In the genomic region with DNA sequence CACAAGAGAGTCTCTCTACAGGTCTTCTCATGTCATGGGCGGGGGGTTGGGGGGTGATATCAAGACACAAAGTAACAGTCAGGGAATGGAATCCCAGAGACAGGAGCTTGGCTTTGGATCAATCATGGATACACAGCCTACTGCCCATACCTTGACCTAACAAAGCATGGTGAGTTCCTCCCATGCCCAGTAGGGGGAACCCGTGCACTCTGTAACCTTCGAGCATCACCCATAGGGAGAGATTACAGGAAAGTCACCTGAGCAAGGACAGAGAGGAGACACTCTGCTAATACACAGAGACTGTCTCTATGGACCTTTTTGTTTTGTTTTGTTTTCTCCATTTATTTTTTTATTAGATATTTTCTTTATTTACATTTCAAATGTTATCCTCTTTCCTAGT, we compare ENCODE assay signal across 8 mouse cellular contexts. TPM values are rescaled to one million over a fixed set of nuclear protein-coding genes. Genes with fewer than 3 reads are reported as not detected.
A peak's percentile ranks its signal among the peaks of the same experiment; 100 is the strongest.
DNase-seq lines count a peak whose midpoint lies in the region; ATAC-seq and TF ChIP-seq lines count a peak whose summit lies in the region.

No protein-coding gene starts in this region.

- no peaks in the 10 kb centered on the region for H3K27me3 ChIP-seq in intestine, postnatal 0 days (replicated peaks; ENCODE audit: control insufficient read depth, insufficient read depth, low read length)
- no peaks in the 10 kb centered on the region for H3K27me3 ChIP-seq in midbrain, postnatal 0 days (ENCODE audit: insufficient read depth, low read length)
- H3K27me3 ChIP-seq in splenic B cell, adult 2 months (ENCODE audit: control insufficient read depth, insufficient read depth, low read length, poor library complexity, severe bottlenecking): no peaks in the 10 kb centered on the region; the same call in 1 of the 2 replicates

- H3K4me3 ChIP-seq in intestine, postnatal 0 days (ENCODE audit: low read depth, low read length): no peak overlapping the region
- no peak overlapping the region for H3K4me3 ChIP-seq in midbrain, postnatal 0 days (ENCODE audit: low read depth, low read length)

- no peaks in the 10 kb centered on the region for H3K36me3 ChIP-seq in intestine, postnatal 0 days (ENCODE audit: control insufficient read depth, insufficient read depth)
- H3K36me3 ChIP-seq in midbrain, postnatal 0 days (ENCODE audit: insufficient read depth, low read length): no peaks in the 10 kb centered on the region
- no peaks in the 10 kb centered on the region for H3K36me3 ChIP-seq in splenic B cell, adult 2 months (ENCODE audit: control insufficient read depth, insufficient read depth, low read length, poor library complexity, severe bottlenecking)

- H3K4me2 ChIP-seq in intestine, postnatal 0 days (replicated peaks; ENCODE audit: low read depth): no peak overlapping the region
- no peak overlapping the region for H3K4me2 ChIP-seq in midbrain, postnatal 0 days (ENCODE audit: low read depth, low read length, poor library complexity, severe bottlenecking)

- H3K9ac ChIP-seq in intestine, postnatal 0 days (ENCODE audit: low read depth, low read length): no peak overlapping the region
- no peak overlapping the region for H3K9ac ChIP-seq in midbrain, postnatal 0 days (replicated peaks; ENCODE audit: low read length, poor library complexity, severe bottlenecking)

- H3K4me1 ChIP-seq in intestine, postnatal 0 days (replicated peaks; ENCODE audit: control insufficient read depth, insufficient read depth, low read length): no peaks in the 10 kb centered on the region
- H3K4me1 ChIP-seq in midbrain, postnatal 0 days (ENCODE audit: insufficient read depth, low read length): no peaks in the 10 kb centered on the region

- intact Hi-C loops in heart, postnatal 25 days (cut with DNase I): loop anchor here (5.0 kb wide), 1 partner anchor 155 kb away; a partner anchor contains a TSS
- intact Hi-C loops in left cerebral cortex, postnatal 4 days (cut with DNase I): no loop called here

- peak; percentile 90 for TF ChIP-seq CTCF in intestine, postnatal 0 days (IDR thresholded peaks at IDR 0.05; ENCODE audit: low read depth)
- peak; percentile 76 for TF ChIP-seq CTCF in midbrain, postnatal 0 days (IDR thresholded peaks at IDR 0.05)

- peak; percentile 51; the same call in 1 of the 2 replicates for ATAC-seq in intestine, postnatal 0 days
- ATAC-seq in midbrain, postnatal 0 days (ENCODE audit: low FRiP score): 0 out of 2 replicates have a peak, but pooled peaks have one; percentile 41

- no peaks in the 10 kb centered on the region for H3K9me3 ChIP-seq in intestine, postnatal 0 days (ENCODE audit: control insufficient read depth)
- no peaks in the 10 kb centered on the region for H3K9me3 ChIP-seq in midbrain, postnatal 0 days (ENCODE audit: low read length)

- DNase-seq in heart, adult 11 months: peak; percentile 82
- DNase-seq in heart, postnatal 25 days (ENCODE audit: low spot score): no peak
- DNase-seq in cerebellum, adult 18-20 months: peak; percentile 92 to 93
- DNase-seq in frontal cortex, postnatal 25 days (ENCODE audit: low spot score in 2 of 2): peak; percentile 55 to 68
- peak; percentile 73 for DNase-seq in left cerebral cortex, postnatal 4 days
- peak; percentile 48 for DNase-seq in midbrain, postnatal 0 days (ENCODE audit: low spot score)
- DNase-seq in splenic B cell, adult 2 months (ENCODE audit: low read depth, low spot score): peak; percentile 90

- 3% methylated on average over 3 of the region's 3 CpGs for WGBS in intestine, postnatal 0 days
- 4% methylated on average over 3 of the region's 3 CpGs for WGBS in midbrain, postnatal 0 days

- H3K27ac ChIP-seq in intestine, postnatal 0 days (ENCODE audit: low read depth, low read length): no peak overlapping the region
- H3K27ac ChIP-seq in midbrain, postnatal 0 days (ENCODE audit: low read depth, low read length): no peak overlapping the region

RNA-seq across cellular contexts. Expression of a gene that starts 40.5 kb away (rescaled TPM):
- total RNA-seq in heart, postnatal 25 days (2021): not detected
- polyA plus RNA-seq in intestine, postnatal 0 days (2015; fragmentation: Nextera tagmentation; extraction: Ambion mirVana): 0.29 and 0.37 TPM in 2 replicates
- not detected for total RNA-seq in left cerebral cortex, postnatal 4 days (2021)
- total RNA-seq in midbrain, postnatal 0 days (2014; rRNA removed): 0.33 TPM in 1 of 2 replicates, not detected in the other
- polyA plus RNA-seq in midbrain, postnatal 0 days (2015; fragmentation: Nextera tagmentation; extraction: Ambion mirVana): 0.43 and 0.63 TPM in 2 replicates

RNA-seq across cellular contexts. Expression of a gene that starts 44.5 kb away (rescaled TPM):
- total RNA-seq in heart, postnatal 25 days (2021): not detected
- polyA plus RNA-seq in intestine, postnatal 0 days (2015; fragmentation: Nextera tagmentation; extraction: Ambion mirVana): 20.6 and 28.0 TPM in 2 replicates
- total RNA-seq in left cerebral cortex, postnatal 4 days (2021): 1 to 10 TPM; 3.1 to 7.4 TPM
- total RNA-seq in midbrain, postnatal 0 days (2014; rRNA removed): 5.9 and 13.5 TPM in 2 replicates
- polyA plus RNA-seq in midbrain, postnatal 0 days (2015; fragmentation: Nextera tagmentation; extraction: Ambion mirVana): 33.2 and 44.4 TPM in 2 replicates

RNA-seq across cellular contexts. Expression of a gene that starts 52.2 kb away (rescaled TPM):
- total RNA-seq in heart, postnatal 25 days (2021): not detected
- not detected in 2 replicates for polyA plus RNA-seq in intestine, postnatal 0 days (2015; fragmentation: Nextera tagmentation; extraction: Ambion mirVana)
- not detected for total RNA-seq in left cerebral cortex, postnatal 4 days (2021)
- total RNA-seq in midbrain, postnatal 0 days (2014; rRNA removed): 0.19 TPM in 1 of 2 replicates, not detected in the other
- 0.16 and 0.28 TPM in 2 replicates for polyA plus RNA-seq in midbrain, postnatal 0 days (2015; fragmentation: Nextera tagmentation; extraction: Ambion mirVana)

RNA-seq across cellular contexts. Expression of a gene that starts 52.4 kb away (rescaled TPM):
- not detected for total RNA-seq in heart, postnatal 25 days (2021)
- polyA plus RNA-seq in intestine, postnatal 0 days (2015; fragmentation: Nextera tagmentation; extraction: Ambion mirVana): not detected in 2 replicates
- total RNA-seq in left cerebral cortex, postnatal 4 days (2021): not detected
- 0.11 TPM in 1 of 2 replicates, not detected in the other for total RNA-seq in midbrain, postnatal 0 days (2014; rRNA removed)
- 0.31 and 0.70 TPM in 2 replicates for polyA plus RNA-seq in midbrain, postnatal 0 days (2015; fragmentation: Nextera tagmentation; extraction: Ambion mirVana)

RNA-seq across cellular contexts. Expression of a gene that starts 57.4 kb away (rescaled TPM):
- under 1 TPM in 1 of 2 experiments, not detected in 1; 0.08 TPM for total RNA-seq in heart, postnatal 25 days (2021)
- polyA plus RNA-seq in intestine, postnatal 0 days (2015; fragmentation: Nextera tagmentation; extraction: Ambion mirVana): 0.69 and 1.1 TPM in 2 replicates
- total RNA-seq in left cerebral cortex, postnatal 4 days (2021): not detected
- total RNA-seq in midbrain, postnatal 0 days (2014; rRNA removed): 0.16 and 1.0 TPM in 2 replicates
- 0.37 and 0.47 TPM in 2 replicates for polyA plus RNA-seq in midbrain, postnatal 0 days (2015; fragmentation: Nextera tagmentation; extraction: Ambion mirVana)
